Mouse (Mus musculus): ENCODE results near the gene Nsun2. TPM values are rescaled to one million over a fixed set of nuclear protein-coding genes. Genes with fewer than 3 reads are reported as not detected.

The Nsun2 gene
- total and polyA plus RNA-seq, 3 experiments = 29.3 to 47.9 (median 40.4) TPM

DNA sequence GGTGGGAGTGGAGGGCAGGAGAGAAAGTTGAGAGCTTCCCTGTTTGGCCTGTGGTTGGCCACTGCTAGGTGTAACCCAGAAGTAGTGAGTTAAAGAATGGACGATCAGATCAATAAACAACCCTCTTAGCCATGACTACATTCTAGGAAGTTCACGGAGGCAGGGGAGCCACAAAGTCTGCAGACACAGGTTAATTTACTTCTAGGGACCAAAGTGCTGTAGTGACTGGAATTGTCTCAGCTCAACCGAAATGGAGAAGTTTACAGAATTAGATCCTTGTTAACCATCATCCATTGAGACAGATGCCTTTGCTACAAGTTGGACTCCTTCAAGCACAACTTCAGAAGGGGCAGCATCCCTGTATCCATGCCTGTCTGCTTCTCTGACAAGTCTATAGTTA, 54.3 kb downstream of the Nsun2 start:
- intact Hi-C loops (cut with DNase I) = no loop called here
- no peaks in the 10 kb centered on the region for H3K36me3 ChIP-seq (ENCODE audit: control insufficient read depth, insufficient read depth, low read length)

GRCm38 (mm10) chr13:69588263-69588662, 54.7 kb downstream of the Nsun2 start:
- no peak for DNase-seq
- Histone ChIP-seq H3K36me3 (ENCODE audit: control insufficient read depth, insufficient read depth, low read length) (no peaks in the 10 kb centered on the region), H3K9ac (ENCODE audit: low read depth, low read length) (no peak overlapping the region), H3K79me2 (replicated peaks; ENCODE audit: control insufficient read depth, insufficient read depth, low read length) (no peaks in the 10 kb centered on the region), H3K27ac (no peak overlapping the region), H3K4me3 (no peak overlapping the region), H3K27me3 (ENCODE audit: control insufficient read depth, insufficient read depth, low read length) (no peaks in the 10 kb centered on the region), H3K4me1 (ENCODE audit: control insufficient read depth, insufficient read depth, low read length) (peaks cover 2% of the 10 kb centered on the region; the same call in 1 of the 2 replicates)
- TF ChIP-seq EP300 (IDR thresholded peaks at IDR 0.05; ENCODE audit: insufficient read depth, low read depth, low read length) = no peak
- TF ChIP-seq POLR2A (IDR thresholded peaks at IDR 0.05; ENCODE audit: insufficient read depth, low read depth, low read length) = no peak
- no peak for TF ChIP-seq CTCF (IDR thresholded peaks at IDR 0.05)
- WGBS = 73% methylated on average over 6 of the region's 6 CpGs
- intact Hi-C loops (cut with DNase I) = no loop called here

More for the DNA sequence above, 54.3 kb downstream of the Nsun2 start:
- Histone ChIP-seq H3K4me3 (no peak overlapping the region), H3K9ac (ENCODE audit: low read depth, low read length) (no peak overlapping the region), H3K79me2 (replicated peaks; ENCODE audit: control insufficient read depth, insufficient read depth, low read length) (no peaks in the 10 kb centered on the region), H3K27ac (no peak overlapping the region), H3K4me1 (ENCODE audit: control insufficient read depth, insufficient read depth, low read length) (peaks cover 2% of the 10 kb centered on the region; the same call in 1 of the 2 replicates), H3K27me3 (ENCODE audit: control insufficient read depth, insufficient read depth, low read length) (no peaks in the 10 kb centered on the region)
- no peak for DNase-seq
- TF ChIP-seq POLR2A (IDR thresholded peaks at IDR 0.05; ENCODE audit: insufficient read depth, low read depth, low read length) (no peak), CTCF (IDR thresholded peaks at IDR 0.05) (no peak), EP300 (IDR thresholded peaks at IDR 0.05; ENCODE audit: insufficient read depth, low read depth, low read length) (no peak)
- 72% methylated on average over 3 of the region's 3 CpGs for WGBS

- DNase-seq = no peak
- Histone ChIP-seq H3K4me1 (ENCODE audit: control insufficient read depth, insufficient read depth, low read length) (no peaks in the 10 kb centered on the region), H3K36me3 (ENCODE audit: control insufficient read depth, insufficient read depth, low read length) (no peaks in the 10 kb centered on the region), H3K79me2 (replicated peaks; ENCODE audit: control insufficient read depth, insufficient read depth, low read length) (no peaks in the 10 kb centered on the region), H3K27me3 (ENCODE audit: control insufficient read depth, insufficient read depth, low read length) (no peaks in the 10 kb centered on the region), H3K27ac (no peak overlapping the region), H3K4me3 (no peak overlapping the region), H3K9ac (ENCODE audit: low read depth, low read length) (no peak overlapping the region)
- no peak for TF ChIP-seq EP300 (IDR thresholded peaks at IDR 0.05; ENCODE audit: insufficient read depth, low read depth, low read length)
- no peak for TF ChIP-seq POLR2A (IDR thresholded peaks at IDR 0.05; ENCODE audit: insufficient read depth, low read depth, low read length)
- TF ChIP-seq CTCF (IDR thresholded peaks at IDR 0.05) = no peak
- 93% methylated on average over 5 of the region's 5 CpGs for WGBS
- intact Hi-C loops (cut with DNase I) = no loop called here
These were observed 57.8 kb downstream of the Nsun2 start for GRCm38 (mm10) chr13:69591338-69591737.

DNA sequence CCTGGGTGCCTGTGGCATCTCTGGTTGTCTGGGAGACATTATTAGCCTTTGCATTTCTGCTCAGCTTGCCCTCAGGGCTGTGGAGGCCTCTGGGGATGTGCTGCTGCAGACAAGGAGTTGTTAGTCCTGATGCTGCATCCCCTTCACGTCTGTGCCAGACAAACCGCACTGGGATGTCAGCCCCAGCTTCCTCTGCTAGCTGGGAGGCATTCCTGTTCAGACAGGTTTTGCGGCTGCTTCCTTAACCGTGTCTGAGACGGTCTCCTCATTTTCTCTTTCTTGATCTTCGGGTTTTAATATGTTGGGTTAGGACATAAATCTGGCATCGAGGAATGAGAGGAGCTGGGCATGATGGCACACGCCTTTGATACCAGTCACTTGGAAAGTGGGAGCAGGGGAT, 58.7 kb downstream of the Nsun2 start:
- no peak overlapping the region for H3K27ac ChIP-seq
- H3K4me1 ChIP-seq (ENCODE audit: control insufficient read depth, insufficient read depth, low read length) = no peaks in the 10 kb centered on the region
- intact Hi-C loops (cut with DNase I) = no loop called here
- no peaks in the 10 kb centered on the region for H3K36me3 ChIP-seq (ENCODE audit: control insufficient read depth, insufficient read depth, low read length)
- H3K4me3 ChIP-seq = no peak overlapping the region
- no peak overlapping the region for H3K9ac ChIP-seq (ENCODE audit: low read depth, low read length)
- no peaks in the 10 kb centered on the region for H3K79me2 ChIP-seq (replicated peaks; ENCODE audit: control insufficient read depth, insufficient read depth, low read length)
- TF ChIP-seq CTCF (IDR thresholded peaks at IDR 0.05) (no peak), EP300 (IDR thresholded peaks at IDR 0.05; ENCODE audit: insufficient read depth, low read depth, low read length) (no peak), POLR2A (IDR thresholded peaks at IDR 0.05; ENCODE audit: insufficient read depth, low read depth, low read length) (no peak)
- WGBS = 80% methylated on average over 8 of the region's 8 CpGs
- no peak for DNase-seq
- H3K27me3 ChIP-seq (ENCODE audit: control insufficient read depth, insufficient read depth, low read length) = no peaks in the 10 kb centered on the region

- no peak for DNase-seq
- Histone ChIP-seq H3K27me3 (ENCODE audit: control insufficient read depth, insufficient read depth, low read length) (no peaks in the 10 kb centered on the region), H3K4me3 (no peak overlapping the region), H3K79me2 (replicated peaks; ENCODE audit: control insufficient read depth, insufficient read depth, low read length) (no peaks in the 10 kb centered on the region), H3K27ac (no peak overlapping the region), H3K36me3 (ENCODE audit: control insufficient read depth, insufficient read depth, low read length) (no peaks in the 10 kb centered on the region), H3K4me1 (ENCODE audit: control insufficient read depth, insufficient read depth, low read length) (no peaks in the 10 kb centered on the region), H3K9ac (ENCODE audit: low read depth, low read length) (no peak overlapping the region)
- WGBS = 74% methylated on average over 8 of the region's 8 CpGs
- TF ChIP-seq CTCF (IDR thresholded peaks at IDR 0.05) = no peak
- no peak for TF ChIP-seq POLR2A (IDR thresholded peaks at IDR 0.05; ENCODE audit: insufficient read depth, low read depth, low read length)
- TF ChIP-seq EP300 (IDR thresholded peaks at IDR 0.05; ENCODE audit: insufficient read depth, low read depth, low read length) = no peak
- intact Hi-C loops (cut with DNase I) = no loop called here
These were observed 59.9 kb downstream of the Nsun2 start for GRCm38 (mm10) chr13:69593453-69593852.

DNA sequence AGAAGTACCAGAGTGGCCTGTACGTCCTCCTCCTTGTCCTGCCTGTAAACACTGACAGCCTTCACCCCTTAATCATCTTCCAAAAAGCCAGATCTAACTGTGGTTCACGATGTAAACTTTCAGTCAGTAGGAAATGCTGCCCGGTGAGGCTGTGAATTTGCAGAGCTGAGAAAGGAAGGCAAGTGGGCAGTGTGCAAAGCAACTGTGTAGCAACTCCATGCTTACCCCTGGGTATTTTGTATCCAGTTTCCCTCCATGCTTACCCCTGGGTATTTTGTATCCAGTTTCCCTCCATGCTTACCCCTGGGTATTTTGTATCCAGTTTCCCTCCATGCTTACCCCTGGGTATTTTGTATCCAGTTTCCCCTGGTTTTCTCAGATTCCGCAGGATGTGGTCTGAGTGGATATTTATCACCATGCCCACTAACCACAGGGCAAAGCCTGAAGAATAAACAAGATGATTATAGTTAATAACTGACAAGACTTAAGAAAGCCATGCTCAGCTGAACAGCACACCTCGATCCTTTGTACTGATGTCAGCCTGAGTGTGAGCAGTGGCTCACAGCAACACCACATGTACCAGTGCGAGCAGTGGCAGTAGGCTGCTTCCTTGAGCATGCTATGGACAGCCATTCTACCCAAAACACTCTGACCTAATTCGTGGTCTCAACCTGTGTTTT, 61.2 kb downstream of the Nsun2 start:
- TF ChIP-seq EP300 (IDR thresholded peaks at IDR 0.05; ENCODE audit: insufficient read depth, low read depth, low read length) (no peak), CTCF (IDR thresholded peaks at IDR 0.05) (no peak), POLR2A (IDR thresholded peaks at IDR 0.05; ENCODE audit: insufficient read depth, low read depth, low read length) (no peak)
- Histone ChIP-seq H3K36me3 (ENCODE audit: control insufficient read depth, insufficient read depth, low read length) (no peaks in the 10 kb centered on the region), H3K4me3 (no peak overlapping the region), H3K27ac (no peak overlapping the region), H3K9ac (ENCODE audit: low read depth, low read length) (no peak overlapping the region), H3K79me2 (replicated peaks; ENCODE audit: control insufficient read depth, insufficient read depth, low read length) (no peaks in the 10 kb centered on the region), H3K27me3 (ENCODE audit: control insufficient read depth, insufficient read depth, low read length) (no peaks in the 10 kb centered on the region), H3K4me1 (ENCODE audit: control insufficient read depth, insufficient read depth, low read length) (no peaks in the 10 kb centered on the region)
- 80% methylated on average over 7 of the region's 7 CpGs for WGBS
- intact Hi-C loops (cut with DNase I) = no loop called here
- DNase-seq = no peak
